Mouse (Mus musculus) olfactory bulb, adult 2 months (tissue): ENCODE results near the gene Olfr1145.

Experiments
- CTCF ChIP-seq: fragments of 200-500 bp; IDR thresholded peaks from 2 replicates; pipeline ENCODE4 v1.5.1; 2012; ENCODE audit warnings: low read depth, mild to moderate bottlenecking, low read length, moderate library complexity; ENCODE audit not compliant: insufficient read depth
- POLR2A ChIP-seq: fragments of 200-500 bp; IDR thresholded peaks from 2 replicates; pipeline ENCODE4 v1.6.1; 2012; ENCODE audit warnings: mild to moderate bottlenecking, low read depth, low read length, moderate library complexity; ENCODE audit not compliant: insufficient read depth

GRCm38 (mm10) chr2:87843693-87844092 lies 34.1 kb downstream of the Olfr1145 start, which contains the start of gene Olfr1150-ps1:
- TF ChIP-seq CTCF (no peak), POLR2A (no peak)
